Mouse (Mus musculus): Measurements from ENCODE around the gene Lrrc27. TPM values are rescaled to one million over a fixed set of nuclear protein-coding genes. Genes with fewer than 3 reads are reported as not detected.

The Lrrc27 gene
- 1 to 10 TPM; 5.9 to 6.0 TPM for total RNA-seq (2021)
- long read RNA-seq, experiment 1, partial matches to known transcripts, result 9 of 16 reads
- long read RNA-seq, experiment 1, other reads (novel, unspliced or antisense), result 7 of 16 reads
- long read RNA-seq, experiment 2, partial matches to known transcripts, result 2 of 8 reads
- long read RNA-seq, experiment 2, other reads (novel, unspliced or antisense), result 4 of 8 reads

- DNase-seq (ENCODE audit: low spot score in 2 of 2), result peak; percentile 98 to 99
- intact Hi-C loops (cut with DNase I), result no loop called here
Observed at GRCm38 (mm10) chr7:139212754-139213745, at the start of gene Lrrc27, which contains the start of gene Stk32c. TSS of gene Lrrc27 (plus strand) at chr7:139212988. TSS of gene Stk32c (minus strand) at chr7:139213307.

GRCm38 (mm10) chr7:139164410-139164809 lies 48.4 kb upstream of the Lrrc27 start:
- DNase-seq (ENCODE audit: low spot score in 2 of 2), result peak; percentile 61 to 75
- intact Hi-C loops (cut with DNase I), result no loop called here

GRCm38 (mm10) chr7:139169143-139169542 lies 43.6 kb upstream of the Lrrc27 start:
- no peak for DNase-seq (ENCODE audit: low spot score in 2 of 2)
- intact Hi-C loops (cut with DNase I), result no loop called here

- intact Hi-C loops (cut with DNase I), result no loop called here
- peak in 1 of 2 experiments; percentile 61 for DNase-seq (ENCODE audit: low spot score in 2 of 2)
Observed at GRCm38 (mm10) chr7:139179299-139179698, 33.5 kb upstream of the Lrrc27 start.

- no peak for DNase-seq (ENCODE audit: low spot score in 2 of 2)
- intact Hi-C loops (cut with DNase I), result no loop called here
Observed at GRCm38 (mm10) chr7:139180058-139180457, 32.7 kb upstream of the Lrrc27 start.

- no peak for DNase-seq (ENCODE audit: low spot score in 2 of 2)
- intact Hi-C loops (cut with DNase I), result no loop called here
Observed at GRCm38 (mm10) chr7:139184396-139184795, 28.4 kb upstream of the Lrrc27 start.

- intact Hi-C loops (cut with DNase I), result no loop called here
- DNase-seq (ENCODE audit: low spot score in 2 of 2), result no peak
Observed at GRCm38 (mm10) chr7:139184846-139185245, 27.9 kb upstream of the Lrrc27 start.

- DNase-seq (ENCODE audit: low spot score in 2 of 2), result no peak
- intact Hi-C loops (cut with DNase I), result no loop called here
Observed at GRCm38 (mm10) chr7:139185971-139186370, 26.8 kb upstream of the Lrrc27 start.

GRCm38 (mm10) chr7:139186436-139186835 lies 26.4 kb upstream of the Lrrc27 start:
- intact Hi-C loops (cut with DNase I), result no loop called here
- DNase-seq (ENCODE audit: low spot score in 2 of 2), result peak in 1 of 2 experiments; percentile 54

GRCm38 (mm10) chr7:139187277-139187676 lies 25.5 kb upstream of the Lrrc27 start:
- DNase-seq (ENCODE audit: low spot score in 2 of 2), result no peak
- intact Hi-C loops (cut with DNase I), result no loop called here

GRCm38 (mm10) chr7:139187771-139188633 lies 24.8 kb upstream of the Lrrc27 start:
- intact Hi-C loops (cut with DNase I), result no loop called here
- peak; percentile 63 to 76 for DNase-seq (ENCODE audit: low spot score in 2 of 2)

GRCm38 (mm10) chr7:139188634-139189207 lies 24.1 kb upstream of the Lrrc27 start:
- no peak for DNase-seq (ENCODE audit: low spot score in 2 of 2)
- intact Hi-C loops (cut with DNase I), result no loop called here

GRCm38 (mm10) chr7:139190616-139191015 lies 22.2 kb upstream of the Lrrc27 start:
- intact Hi-C loops (cut with DNase I), result no loop called here
- no peak for DNase-seq (ENCODE audit: low spot score in 2 of 2)

GRCm38 (mm10) chr7:139191619-139192018 lies 21.2 kb upstream of the Lrrc27 start:
- intact Hi-C loops (cut with DNase I), result no loop called here
- DNase-seq (ENCODE audit: low spot score in 2 of 2), result no peak

- intact Hi-C loops (cut with DNase I), result loop anchor here (5.0 kb wide), 1 partner anchor 75 kb away; no protein-coding TSS in a partner anchor
Observed at GRCm38 (mm10) chr7:139197022-139197421, 15.8 kb upstream of the Lrrc27 start.

GRCm38 (mm10) chr7:139200108-139200507 lies 12.7 kb upstream of the Lrrc27 start:
- peak; percentile 72 to 80 for DNase-seq (ENCODE audit: low spot score in 2 of 2)
- intact Hi-C loops (cut with DNase I), result no loop called here

More at GRCm38 (mm10) chr7:139197022-139197421, 15.8 kb upstream of the Lrrc27 start:
- no peak for DNase-seq (ENCODE audit: low spot score in 2 of 2)

- no peak for DNase-seq (ENCODE audit: low spot score in 2 of 2)
- intact Hi-C loops (cut with DNase I), result no loop called here
Observed at GRCm38 (mm10) chr7:139201209-139201608, 11.6 kb upstream of the Lrrc27 start.

- no peak for DNase-seq (ENCODE audit: low spot score in 2 of 2)
- intact Hi-C loops (cut with DNase I), result loop anchor here (2.0 kb wide), 1 partner anchor 91 kb away; no protein-coding TSS in a partner anchor
Observed at GRCm38 (mm10) chr7:139208023-139208772, 4.6 kb upstream of the Lrrc27 start.
